Mouse (Mus musculus): ENCODE results near the gene Map3k6. TPM values are rescaled to one million over a fixed set of nuclear protein-coding genes. Genes with fewer than 3 reads are reported as not detected.

The Map3k6 gene
- total RNA-seq, 2 experiments from 2014 or later, result 3.0 to 3.3 TPM

DNA sequence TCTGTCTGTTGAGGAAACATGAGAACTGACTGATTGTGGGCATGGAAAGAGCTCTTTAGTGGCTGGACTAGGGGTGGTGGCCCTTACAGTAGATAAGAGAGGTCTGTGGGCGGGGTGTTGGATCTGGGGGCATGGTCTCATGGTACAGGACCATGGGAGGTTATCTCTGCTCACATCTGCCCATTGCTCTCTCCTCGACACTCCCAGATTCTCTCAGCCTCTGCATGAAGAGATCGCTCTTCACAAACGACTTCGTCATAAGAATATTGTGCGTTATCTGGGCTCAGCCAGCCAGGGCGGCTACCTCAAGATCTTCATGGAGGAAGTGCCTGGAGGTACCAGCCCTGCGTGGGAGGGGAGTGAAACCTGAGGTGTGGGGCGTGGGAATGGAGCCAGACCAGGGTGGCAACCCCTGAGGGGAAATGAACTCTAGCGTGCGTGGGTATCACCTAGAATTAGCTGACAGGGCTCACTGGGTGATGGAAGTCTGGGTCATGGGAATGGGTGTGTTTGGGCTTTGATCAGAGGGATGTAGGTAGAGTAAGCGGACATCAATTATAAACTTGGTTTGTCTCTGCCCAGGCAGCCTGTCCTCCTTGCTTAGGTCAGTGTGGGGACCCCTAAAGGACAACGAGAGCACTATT lies 7.3 kb downstream of the Map3k6 start:
- no peak for DNase-seq
- intact Hi-C loops (cut with DNase I), result no loop called here

DNA sequence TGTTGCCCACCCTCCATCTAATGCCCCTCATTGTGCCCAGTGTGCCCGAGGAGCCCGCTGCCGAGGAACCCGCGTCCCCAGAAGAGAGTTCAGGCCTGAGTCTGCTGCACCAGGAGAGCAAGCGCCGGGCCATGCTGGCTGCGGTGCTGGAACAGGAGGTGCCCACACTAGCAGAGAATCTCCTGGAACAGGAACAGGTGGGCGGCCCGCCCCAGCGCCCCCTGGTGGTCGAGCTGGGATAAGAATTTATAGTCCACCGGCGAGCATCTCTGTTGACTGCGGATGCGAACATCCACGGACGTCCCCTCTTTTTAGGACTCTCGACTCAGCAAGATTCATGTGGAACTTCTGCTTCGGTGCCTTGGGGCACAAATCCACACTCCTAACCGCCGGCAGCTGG lies 10.0 kb downstream of the Map3k6 start:
- intact Hi-C loops (cut with DNase I), result no loop called here
- peak; percentile 87 for DNase-seq

GRCm38 (mm10) chr4:133251214-133251613 lies 10.6 kb downstream of the Map3k6 start:
- DNase-seq, result no peak
- intact Hi-C loops (cut with DNase I), result no loop called here

DNA sequence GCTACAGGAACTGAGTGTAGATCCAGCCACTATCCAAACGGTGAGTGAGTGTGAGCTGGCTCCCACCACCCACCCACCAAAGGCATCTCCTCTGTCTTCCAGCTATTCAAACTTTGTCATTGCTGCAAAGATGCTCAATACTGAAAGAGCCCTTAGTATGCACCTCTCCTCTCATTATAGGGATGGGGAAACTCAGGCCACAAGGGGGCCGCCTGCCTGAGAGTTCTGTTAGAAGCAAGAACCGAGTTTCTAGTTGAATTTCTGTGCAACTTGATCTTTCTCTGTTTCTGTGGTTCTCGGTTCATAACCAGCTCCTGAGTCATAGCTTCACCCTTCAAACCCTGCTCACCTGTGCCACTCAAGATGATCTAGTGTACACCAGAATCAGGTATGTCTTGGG lies 11.5 kb downstream of the Map3k6 start:
- DNase-seq, result no peak
- intact Hi-C loops (cut with DNase I), result no loop called here

DNA sequence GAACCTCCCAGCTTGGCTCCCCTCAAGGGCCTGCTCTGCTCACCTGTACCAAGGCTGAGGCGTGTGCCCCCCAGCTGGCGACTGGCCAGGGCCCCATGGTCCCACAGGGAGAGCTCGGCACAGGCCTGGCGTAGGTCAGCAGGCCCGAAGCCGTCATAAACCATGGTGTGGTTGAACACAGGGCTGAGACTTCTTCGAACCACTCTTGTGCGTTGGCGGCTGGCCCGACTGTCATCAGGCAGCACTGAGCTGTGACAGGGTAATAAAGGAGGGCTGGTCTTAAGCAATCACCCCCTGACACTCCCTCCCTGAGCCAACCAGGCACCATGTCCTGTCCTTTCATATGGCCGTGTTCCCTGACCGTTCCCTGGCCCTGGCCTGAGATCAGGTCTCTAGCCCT lies 12.8 kb downstream of the Map3k6 start:
- intact Hi-C loops (cut with DNase I), result no loop called here
- DNase-seq, result no peak

GRCm38 (mm10) chr4:133255392-133255791 lies 14.8 kb downstream of the Map3k6 start:
- DNase-seq, result no peak
- intact Hi-C loops (cut with DNase I), result no loop called here

DNA sequence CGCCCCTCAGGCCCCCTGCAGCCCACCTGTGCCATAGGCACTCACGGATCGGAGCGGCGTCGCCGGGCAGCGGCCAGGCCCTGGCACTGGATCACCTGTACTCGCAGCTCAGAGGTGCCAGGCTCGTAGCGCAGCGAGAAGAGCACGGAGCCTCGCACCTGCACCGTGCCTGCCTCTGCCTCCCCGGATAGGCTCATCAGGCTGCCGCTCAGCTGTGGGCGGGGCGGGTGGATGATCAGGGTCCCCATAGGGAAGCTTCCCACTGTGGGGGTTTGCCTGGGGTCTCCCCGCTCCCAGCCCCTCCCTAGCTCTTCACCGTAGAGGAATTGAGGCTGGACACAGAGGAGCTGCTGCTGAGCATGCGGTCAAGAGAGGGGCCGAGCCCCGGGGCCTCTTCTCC lies 16.2 kb downstream of the Map3k6 start:
- DNase-seq, result no peak
- intact Hi-C loops (cut with DNase I), result no loop called here

- no peak for DNase-seq
- intact Hi-C loops (cut with DNase I), result no loop called here
Measured at GRCm38 (mm10) chr4:133257230-133257629, 16.6 kb downstream of the Map3k6 start.

DNA sequence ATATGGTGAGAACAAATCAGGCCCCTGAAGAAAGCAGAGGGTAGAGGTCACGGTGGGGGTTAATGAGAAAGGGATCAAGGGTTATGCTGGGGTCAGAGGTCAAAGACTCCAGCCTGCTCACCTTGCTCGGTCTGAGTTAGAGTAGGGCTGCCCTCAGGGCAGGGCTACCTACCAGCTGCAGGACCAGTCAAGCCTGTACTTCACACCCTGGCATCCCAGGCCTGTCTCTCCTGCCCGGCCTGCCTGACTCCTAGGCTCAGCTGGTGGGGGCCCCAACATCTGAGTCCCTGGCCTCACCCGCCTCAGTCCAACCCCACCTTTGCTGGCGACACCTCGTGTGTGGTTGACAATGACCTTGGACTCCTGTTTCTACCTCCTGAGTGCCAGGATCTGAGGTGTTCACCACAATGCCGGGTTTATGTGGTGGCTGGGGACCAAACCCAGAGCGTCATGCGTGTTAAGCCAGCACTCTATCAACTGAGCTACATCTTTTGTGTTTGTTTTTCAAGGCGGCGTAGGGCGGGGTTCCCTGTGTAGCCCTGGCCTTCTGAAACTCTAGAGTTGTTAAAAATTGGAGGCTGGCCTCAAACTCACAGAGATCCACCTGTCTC lies 17.3 kb downstream of the Map3k6 start:
- no peak for DNase-seq

DNA sequence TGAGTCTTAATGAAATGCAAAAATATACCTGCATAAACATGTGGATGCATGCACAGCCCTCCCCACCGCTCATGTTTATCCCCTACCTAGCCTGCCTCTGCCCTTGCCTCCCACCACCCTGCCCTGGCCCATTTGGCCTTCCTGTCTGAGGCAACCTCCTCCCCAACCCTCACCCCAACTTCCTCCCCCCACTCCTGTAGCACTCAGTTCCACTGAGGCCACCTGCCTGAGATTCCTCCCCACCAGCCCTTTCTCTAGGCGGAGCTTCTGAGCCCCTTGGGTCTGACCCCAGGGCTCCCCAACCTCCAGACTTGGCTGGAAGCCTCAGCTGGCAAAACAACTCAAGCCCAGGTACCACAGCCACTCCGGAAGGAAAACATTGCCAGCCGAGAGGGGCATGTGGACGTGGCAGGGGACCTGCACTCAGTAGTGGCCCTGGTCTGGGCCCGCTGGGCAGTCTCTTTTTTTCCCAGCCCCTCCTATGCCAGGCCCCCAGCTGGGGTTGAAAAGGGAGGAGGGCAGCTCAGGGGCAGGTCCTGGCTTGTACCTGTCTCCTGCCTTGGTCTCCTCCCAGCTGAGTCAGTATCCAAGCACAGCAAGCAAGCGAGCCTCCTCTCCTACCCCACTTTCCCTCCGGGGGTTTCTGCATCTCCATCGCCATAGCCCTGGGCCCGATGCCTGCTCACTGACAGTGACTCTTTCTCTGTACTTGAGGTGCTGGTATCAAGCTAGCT lies 21.2 kb downstream of the Map3k6 start:
- no peak for DNase-seq
- intact Hi-C loops (cut with DNase I), result no loop called here

More for the DNA sequence above, 17.3 kb downstream of the Map3k6 start:
- intact Hi-C loops (cut with DNase I), result no loop called here

DNA sequence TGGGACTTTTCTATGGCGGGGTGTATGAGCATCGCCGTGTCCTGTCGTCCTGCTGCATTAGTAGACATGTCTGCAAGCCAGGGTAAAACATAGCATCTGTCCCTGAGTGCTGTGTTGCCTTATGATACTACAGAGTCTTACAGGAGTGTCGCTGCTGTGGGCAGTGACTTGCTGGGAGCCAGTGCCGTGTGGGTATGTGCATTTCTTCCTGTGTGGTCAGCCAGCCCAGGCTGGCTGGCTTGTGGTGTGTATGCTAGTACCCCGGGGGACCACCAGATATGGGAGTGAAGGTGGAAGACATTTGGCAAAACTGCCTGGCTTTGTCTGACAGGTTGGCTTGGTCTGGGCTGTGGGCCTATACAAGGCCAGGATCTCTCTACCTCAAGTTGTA lies 21.8 kb downstream of the Map3k6 start:
- no peak for DNase-seq
- intact Hi-C loops (cut with DNase I), result no loop called here

DNA sequence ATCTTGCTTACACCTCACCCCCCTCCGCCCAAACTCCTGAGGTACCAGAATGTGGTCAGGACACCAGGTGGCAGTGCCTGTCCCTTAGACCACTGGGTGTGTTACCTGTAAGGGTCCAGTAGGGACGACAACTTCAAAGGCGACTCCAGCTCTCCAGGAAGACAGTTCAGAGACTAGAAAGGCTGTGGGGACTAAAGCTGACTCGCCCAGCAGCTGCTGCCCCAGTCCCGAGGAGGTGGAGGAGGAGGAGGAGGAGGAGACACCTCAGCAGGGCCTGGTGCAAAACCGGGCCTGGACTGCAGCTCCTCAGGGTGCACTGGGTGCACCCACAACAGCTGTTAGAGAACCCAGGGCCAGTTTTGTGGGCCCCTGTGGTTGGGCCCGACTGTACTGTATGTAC lies 22.3 kb downstream of the Map3k6 start, which contains the start of gene Sytl1:
Sytl1 (minus strand) TSS at position 232 of the 400 bp plus-strand sequence.
- intact Hi-C loops (cut with DNase I), result no loop called here
- no peak for DNase-seq

- DNase-seq, result no peak
- intact Hi-C loops (cut with DNase I), result no loop called here
Measured at GRCm38 (mm10) chr4:133263756-133264155, 23.1 kb downstream of the Map3k6 start.

DNA sequence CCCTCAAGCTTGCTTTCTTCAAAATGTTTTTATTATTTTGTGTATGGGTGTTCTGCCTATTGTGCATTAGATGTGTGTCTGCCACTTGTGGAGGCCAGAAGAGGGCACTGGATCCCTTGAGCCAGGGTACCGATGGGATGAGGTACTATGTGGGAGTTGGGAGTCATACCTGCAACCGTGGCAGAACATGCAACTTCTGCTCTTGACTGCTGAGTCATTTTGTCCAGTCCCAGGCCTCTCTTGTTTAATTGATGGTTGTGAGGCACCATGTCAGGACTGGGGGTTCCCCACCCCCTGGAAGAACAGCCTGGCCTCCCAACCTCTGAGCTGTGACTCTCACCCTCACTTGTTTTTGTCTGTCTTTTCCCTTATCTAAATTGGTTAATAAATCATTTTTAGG lies 23.9 kb downstream of the Map3k6 start:
- no peak for DNase-seq
- intact Hi-C loops (cut with DNase I), result no loop called here

GRCm38 (mm10) chr4:133265297-133265696 lies 24.7 kb downstream of the Map3k6 start:
- no peak for DNase-seq
- intact Hi-C loops (cut with DNase I), result no loop called here

DNA sequence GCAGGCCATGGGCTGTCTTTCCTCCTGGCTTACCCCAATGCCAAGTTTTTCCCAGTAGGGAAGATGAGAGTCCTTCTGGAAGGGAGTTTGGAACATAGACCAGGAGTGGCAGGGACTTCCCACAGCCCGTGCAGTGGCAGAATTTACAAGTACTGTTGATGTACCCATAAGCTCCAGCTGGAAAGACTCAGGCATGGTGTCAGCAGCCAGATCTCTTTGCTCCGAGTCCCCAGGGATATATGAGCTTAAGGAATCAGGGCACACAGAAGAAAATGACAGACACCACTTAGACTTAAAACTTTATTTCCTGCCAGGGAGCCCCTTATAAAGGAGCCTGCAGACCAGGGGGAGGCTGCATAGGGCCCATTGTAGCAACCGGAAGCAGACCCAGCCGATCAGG lies 25.1 kb downstream of the Map3k6 start:
- no peak for DNase-seq
- intact Hi-C loops (cut with DNase I), result no loop called here

DNA sequence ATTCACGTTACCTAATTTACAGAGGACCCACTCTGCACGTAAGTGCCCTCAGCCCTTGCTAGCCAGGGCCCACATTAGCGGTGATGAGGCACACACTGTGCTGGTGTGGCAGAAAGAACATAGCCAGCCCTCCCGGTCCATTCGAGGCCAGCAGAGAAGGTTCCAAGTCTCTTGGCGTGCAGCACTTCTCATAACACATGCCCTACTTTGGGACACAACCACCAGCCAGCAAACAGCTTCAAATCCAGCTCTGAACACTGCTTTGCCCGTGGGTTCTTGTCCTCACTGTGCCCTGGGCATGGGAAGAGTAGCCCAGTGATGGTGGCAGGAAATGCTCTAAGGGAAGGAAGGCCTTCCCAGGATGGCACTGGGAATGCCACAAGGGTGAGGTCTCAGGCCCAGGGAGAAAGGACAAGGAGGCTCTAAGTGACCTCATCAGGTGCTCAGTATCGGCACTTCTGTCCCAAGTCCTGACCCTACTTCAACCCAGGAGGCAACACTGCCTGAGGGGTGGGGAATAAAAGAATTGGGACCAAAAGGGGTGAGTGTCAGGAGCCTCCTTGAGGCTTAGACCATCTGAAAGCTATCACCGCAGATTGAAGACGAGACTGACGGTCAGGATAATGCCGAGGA lies 25.7 kb downstream of the Map3k6 start:
- no peak for DNase-seq
- intact Hi-C loops (cut with DNase I), result no loop called here

DNA sequence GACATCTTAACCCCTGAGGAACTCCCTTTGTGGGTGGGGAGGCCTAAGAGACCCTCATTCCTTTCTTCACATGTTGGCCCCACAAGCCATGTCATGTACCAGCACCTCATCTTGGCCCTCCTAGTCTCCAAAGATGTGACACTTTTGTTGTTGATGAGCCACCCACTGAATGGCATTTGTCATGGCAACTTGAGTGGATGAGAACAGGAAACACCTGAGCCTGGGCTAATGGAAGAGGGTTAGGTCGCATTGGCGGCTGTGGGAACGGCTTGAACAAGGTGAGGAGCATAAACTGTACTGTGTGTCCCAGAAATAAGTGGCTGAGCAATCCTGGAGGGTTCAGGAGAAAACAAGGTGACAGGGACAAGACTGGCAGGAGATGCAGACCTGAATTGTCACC lies 28.3 kb downstream of the Map3k6 start:
- intact Hi-C loops (cut with DNase I), result no loop called here
- DNase-seq, result no peak

GRCm38 (mm10) chr4:133269596-133269995 lies 29.0 kb downstream of the Map3k6 start:
- intact Hi-C loops (cut with DNase I), result no loop called here
- DNase-seq, result no peak

DNA sequence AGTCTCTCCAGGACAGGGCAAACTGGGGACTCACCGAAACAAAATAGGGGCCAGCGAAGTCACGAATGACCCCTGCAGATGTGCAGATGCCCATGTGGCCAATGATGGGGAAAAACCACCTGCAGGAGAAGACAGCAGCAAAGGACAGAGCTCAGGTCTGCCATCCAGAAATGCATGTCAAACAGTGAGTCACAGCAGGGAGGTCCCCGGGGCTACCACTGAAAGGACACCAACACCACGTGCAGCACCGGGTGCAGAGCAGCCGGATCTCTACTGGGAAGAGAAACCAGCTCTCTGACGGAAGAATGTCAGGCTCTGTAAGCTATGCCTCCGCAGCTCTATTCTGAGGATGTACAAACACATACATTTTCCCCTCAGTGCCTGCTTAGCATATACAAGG lies 30.3 kb downstream of the Map3k6 start:
- intact Hi-C loops (cut with DNase I), result no loop called here
- no peak for DNase-seq
